Mouse (Mus musculus) thymus, postnatal 10 days (tissue): ENCODE data around the gene Spin1.

Experiments used
- DNase-seq, 2 experiments: peaks; one replicate each; pipeline ENCODE4 v3.0.0; 2021; ENCODE audit warnings: low spot score in 2 of 2

Spin1 gene

DNA sequence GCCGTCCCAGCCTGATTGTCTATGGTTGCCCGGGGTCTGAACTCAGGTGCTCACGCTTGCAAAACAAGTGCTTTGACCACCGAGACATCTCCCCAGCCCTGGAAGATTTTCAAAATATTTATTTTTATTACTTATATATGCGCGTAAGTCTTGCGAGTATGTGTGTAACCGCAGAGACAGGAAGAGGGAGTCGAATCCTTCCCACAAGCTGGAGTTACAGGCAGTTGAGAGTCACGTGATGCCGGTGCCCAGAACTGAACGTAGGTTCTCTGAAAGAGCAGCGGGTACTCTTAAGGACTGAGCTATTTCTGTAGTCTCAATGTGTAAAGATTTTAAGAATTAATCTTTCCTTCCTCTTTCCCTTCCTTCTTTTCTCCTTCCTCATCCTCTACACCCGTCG, 93.2 kb downstream of the Spin1 start:
- DNase-seq = no peak

GRCm38 (mm10) chr13:51197699-51198098, 97.0 kb downstream of the Spin1 start:
- no peak for DNase-seq

DNA sequence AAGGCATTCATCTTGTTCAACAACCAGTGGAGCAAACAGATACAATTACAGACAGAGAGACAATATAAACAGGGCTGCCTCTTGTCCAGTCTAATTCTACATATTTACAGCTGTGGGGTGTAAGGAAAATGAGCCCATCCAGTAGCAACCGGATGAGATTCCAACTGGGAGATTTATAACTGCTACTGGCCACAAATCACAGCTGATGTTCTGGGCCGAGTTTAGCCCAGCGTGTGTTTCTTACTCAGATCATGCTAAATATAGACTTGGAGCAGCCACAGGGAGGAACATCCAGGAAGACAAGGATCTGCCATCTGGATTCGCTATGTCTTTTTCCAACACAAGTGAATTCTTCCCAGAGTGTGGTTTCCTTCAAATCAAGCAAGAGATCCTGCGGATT, 97.5 kb downstream of the Spin1 start:
- DNase-seq = no peak
